Mouse (Mus musculus): Measurements from ENCODE around the gene Plcb2. TPM values are rescaled to one million over a fixed set of nuclear protein-coding genes. Genes with fewer than 3 reads are reported as not detected.

The Plcb2 gene
- total RNA-seq, 2 experiments from 2014 or later, result 0.08 to 0.27 TPM

DNA sequence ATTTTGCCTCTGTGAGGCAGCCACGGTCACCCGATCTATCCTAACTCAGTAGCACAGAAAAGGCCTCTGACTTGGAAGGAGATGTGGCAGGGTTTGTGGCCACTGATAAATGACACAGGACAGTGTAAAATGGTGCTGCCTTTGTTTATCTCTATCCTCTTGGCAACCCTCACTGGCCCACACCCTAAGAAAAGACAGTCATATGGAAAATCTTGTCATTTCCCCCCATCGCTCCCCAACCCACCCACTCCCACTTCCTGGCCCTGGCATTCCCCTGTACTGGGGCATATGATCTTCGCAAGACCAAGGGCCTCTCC, 24.5 kb upstream of the Plcb2 start:
- no peak for DNase-seq
- intact Hi-C loops (cut with DNase I; ENCODE audit: low total_unique reads), result no loop called here

DNA sequence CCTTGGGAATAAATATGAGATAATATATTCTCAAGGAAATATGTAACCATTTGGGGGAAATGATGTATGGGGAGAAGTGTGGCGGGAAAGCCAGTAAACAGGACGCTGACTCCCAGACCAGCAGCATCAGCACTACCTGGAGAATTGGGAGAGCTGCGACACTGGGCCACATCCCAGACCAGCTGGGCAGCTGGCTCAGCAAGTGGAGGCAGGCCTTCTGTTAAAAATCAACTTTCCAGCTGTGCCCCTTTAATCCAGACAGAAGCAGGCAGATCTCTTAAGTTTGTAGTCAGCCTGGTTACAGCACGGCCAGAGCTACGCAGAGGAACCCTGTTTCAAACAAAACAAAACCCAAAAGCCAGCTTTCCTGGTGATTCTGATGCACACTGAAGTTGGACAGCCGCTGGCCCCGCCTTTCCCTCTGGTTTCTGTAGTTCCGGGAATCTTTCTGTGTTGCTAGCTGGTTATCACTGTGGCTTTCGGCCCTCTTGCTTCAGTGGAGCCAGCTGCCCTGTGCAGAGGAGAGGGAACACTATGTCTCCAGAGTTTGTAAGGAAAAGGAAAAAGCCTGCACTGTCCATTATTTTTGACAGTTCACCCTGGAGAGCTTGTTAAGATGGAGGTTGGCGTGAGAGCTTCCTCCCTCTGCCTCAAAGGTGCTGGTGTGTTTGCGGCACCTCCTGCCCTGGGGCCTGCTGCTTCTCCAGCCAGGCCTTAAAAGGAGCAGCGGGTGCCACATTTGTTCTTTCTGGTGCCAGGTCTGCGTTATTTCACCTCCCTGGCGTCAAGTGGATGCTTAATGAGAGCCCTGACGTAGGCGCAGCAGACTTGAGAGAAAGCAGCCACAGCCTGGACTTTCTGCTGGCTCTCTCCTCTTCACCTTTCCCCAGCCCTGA, 23.9 kb upstream of the Plcb2 start:
- no peak for DNase-seq
- intact Hi-C loops (cut with DNase I; ENCODE audit: low total_unique reads), result no loop called here

DNA sequence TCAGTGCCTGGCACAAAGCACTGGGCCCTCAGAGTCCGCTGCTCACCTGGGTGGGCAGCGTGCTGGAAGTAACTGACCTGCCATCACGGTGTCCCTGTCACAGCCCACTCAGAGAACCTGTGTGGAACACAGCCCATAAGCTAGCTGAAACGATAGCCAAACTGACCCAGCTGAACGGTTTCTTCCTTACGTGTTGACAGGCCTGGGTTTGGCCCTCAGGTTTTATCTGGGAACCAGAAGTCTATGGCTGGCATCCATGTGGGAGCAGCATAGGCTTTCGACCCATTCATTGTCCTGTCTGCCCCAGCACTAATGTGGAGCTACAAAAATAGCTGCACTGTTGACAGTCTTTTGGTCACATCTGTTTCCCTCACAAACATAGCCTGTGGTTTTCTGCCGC, 22.2 kb upstream of the Plcb2 start:
- DNase-seq, result no peak
- intact Hi-C loops (cut with DNase I; ENCODE audit: low total_unique reads), result no loop called here

DNA sequence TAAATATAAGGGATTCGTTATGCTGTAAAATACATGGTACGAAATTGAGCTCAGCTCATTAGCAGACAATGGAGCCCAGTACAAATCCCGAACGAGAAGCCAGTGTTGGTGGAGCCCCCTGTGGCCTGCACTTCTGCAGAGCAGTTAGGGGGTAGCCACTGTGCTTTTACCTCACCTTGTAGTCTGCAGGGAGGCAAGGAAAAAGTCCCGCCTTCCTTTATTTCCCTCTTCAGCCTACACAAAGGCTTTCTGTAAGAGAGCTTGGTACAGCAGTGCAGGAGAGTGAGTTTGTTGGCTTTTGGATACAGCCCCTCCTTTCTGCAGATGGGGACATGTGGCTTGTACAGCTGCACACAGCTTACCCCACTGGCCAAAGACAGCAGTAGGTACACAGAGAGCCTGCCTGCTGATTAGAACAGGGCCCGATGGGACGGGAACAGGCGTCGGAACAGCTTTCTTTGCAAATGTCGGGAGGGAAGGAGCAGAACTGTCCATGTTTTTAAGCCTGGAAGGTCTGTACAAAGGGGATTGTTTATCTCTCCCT, 21.2 kb upstream of the Plcb2 start:
- no peak for DNase-seq
- intact Hi-C loops (cut with DNase I; ENCODE audit: low total_unique reads), result no loop called here

DNA sequence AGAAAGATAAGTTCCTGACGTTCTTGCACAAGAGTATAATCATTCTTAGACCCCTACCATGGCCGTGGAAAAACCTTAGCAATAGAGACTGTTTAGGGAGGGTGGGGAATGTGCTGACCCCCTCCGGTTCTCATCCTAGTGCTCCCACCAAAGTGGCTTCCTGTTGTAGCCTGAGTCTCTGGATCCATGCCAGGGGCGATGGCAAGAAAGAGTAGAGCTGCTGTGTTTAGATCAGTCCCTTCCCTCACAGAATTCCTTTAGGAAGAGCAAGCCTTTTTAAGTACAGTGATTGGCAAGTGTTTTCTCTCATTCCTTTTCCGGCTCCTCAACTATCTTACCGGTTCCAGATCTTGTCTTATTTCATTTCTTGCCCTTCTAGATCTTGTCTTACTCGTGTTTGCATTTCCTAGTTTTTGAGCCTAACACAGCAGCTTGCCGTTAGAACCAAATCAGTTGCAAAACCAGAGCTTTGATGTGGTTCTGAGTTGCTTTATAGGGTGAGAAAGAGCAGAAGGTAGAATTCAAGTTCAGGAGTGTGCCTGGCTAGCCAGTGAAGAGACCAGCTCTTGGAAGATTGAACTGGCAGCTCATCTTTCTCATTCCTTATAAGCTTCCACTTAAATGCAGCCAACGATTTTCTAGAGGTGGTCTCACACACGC, 19.2 kb upstream of the Plcb2 start:
- no peak for DNase-seq
- intact Hi-C loops (cut with DNase I; ENCODE audit: low total_unique reads), result no loop called here

DNA sequence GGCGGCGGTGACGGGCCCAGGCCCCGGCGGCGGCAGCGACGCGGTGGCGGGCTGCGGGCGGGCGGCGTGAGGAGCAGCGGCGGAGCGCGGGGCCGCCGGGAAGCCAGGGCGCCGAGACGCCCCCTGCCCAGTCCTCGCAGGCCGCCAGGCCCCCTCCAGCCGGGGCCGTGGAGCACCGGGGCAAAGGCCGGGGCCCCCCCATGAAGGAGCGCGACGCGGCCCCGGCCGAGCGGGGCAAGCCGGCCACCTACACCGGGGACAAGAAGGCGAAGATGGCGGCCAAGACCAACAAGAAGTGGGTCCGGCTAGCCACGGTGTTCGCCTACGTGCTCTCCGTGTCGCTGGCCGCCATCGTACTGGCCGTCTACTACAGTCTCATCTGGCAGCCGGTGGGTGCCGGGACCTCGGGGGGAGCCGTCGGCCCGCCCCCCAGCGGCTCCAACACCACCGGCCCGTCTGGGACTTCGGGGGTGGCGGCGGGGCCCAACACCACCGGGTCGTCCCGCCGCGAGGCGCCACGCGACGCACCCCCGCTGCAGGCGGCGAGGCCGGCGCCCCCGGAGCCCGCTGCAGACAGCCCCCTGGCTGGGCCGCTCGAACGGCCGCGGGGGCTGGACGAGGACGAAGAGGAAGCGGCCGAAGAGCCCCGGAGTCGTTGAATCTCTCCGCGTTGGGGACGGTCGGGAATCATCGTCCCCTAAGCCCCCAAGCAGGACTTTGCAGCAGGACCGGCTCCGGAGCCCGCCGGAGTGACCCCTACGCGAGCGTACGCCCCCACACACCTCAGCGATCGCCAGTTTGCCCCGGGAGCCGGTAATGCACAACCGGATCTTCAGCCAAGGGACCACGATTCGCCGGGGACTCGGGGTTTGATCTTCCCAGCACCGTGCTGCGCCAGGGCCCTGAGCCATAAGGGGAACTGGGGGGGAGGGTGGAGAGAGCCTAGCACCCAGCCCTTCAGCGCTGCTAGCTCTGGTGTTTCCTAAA, 18.0 kb upstream of the Plcb2 start:
- no peak for DNase-seq
- intact Hi-C loops (cut with DNase I; ENCODE audit: low total_unique reads), result no loop called here

DNA sequence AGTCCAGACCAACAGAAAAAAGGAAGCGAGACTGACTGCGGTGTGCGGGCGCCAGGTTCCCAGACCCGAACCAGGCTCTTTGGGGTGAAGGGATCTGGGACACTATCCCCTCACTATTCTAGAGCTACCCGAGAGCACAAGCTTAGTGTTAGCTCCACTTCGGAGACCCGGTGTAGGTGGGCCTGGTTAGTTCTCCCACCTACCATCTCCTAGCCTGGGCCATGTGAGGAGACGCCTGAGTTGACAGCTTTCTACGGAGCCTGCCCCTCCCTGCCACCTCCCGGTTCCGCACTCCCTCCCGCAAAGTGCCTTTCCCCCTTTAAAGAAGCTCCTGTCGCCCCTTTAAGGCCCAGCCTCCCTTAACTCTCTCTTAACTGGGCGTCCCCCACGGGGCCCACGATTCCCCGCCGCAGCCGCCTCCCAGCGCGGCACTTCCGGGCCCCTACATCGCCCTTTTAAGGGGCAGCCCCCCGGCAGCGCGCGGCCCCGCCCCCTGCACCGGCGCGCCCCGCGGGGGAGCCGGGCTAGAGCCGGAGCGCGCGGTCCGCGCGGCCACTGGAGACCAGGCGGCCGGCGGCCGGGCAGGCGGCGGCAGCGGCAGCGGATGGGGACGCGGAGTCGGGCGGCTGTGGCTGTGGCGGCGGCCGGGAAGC, 17.1 kb upstream of the Plcb2 start, which contains the start of gene Inafm2:
Gene Inafm2, plus strand, starts transcription at position 527 of the 653 bp plus-strand sequence.
- DNase-seq, result peak; percentile 91
- intact Hi-C loops (cut with DNase I; ENCODE audit: low total_unique reads), result no loop called here

DNA sequence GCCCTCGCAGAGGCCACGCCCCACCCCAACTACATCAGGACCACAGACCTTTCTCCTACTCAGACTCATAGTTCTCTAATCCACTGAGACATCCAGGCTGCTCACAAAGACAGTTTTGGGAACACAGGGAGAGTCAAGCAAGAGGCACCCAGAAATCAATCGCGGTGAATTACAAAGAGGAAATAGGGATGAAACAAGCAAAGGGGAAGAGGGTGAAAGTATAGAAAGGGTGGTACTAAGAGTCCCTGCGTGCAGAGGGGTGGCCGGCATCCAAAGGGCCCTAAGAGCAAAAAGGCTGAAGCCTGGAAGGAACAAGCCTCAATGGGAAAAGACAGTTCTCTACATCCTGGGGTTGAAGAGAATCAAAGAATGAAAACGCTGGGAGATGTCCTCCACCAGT, 16.4 kb upstream of the Plcb2 start:
- intact Hi-C loops (cut with DNase I; ENCODE audit: low total_unique reads), result loop anchor here (5.0 kb wide), 1 partner anchor 138 kb away; no protein-coding TSS in a partner anchor
- no peak for DNase-seq

DNA sequence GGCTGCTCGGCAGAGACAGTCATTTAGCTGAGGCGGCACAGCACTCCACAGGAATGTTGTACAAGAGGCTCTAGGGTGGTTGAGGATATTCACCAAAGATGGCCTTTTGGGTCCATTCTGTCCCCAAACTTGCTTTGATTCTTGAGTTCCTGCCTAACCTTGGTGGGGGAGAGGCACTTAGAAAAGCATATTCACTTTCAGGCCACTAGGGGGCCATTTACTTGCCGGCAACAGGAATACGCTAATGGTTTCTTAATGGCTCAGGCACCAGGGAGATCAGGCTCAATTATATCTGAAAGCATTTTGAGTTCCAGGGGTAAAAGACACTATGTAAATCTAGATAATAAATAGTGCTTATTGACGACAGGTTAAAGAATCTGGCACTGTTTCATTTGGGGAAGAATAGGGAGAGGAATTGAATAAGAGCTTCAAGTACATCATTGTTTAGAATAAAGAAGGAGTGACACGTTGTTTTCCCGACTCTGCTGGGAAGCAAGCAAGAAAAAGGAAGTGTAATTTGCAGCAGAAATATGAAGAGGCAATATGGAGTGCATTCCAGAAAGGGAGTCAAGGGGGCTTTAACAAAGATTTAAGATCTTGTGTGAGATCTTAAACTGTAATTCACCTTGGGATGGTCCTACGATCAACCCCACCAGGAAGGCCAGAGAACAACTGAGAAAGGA, 15.2 kb upstream of the Plcb2 start:
- intact Hi-C loops (cut with DNase I; ENCODE audit: low total_unique reads), result loop anchor here (5.0 kb wide), 1 partner anchor 139 kb away; no protein-coding TSS in a partner anchor
- DNase-seq, result no peak

DNA sequence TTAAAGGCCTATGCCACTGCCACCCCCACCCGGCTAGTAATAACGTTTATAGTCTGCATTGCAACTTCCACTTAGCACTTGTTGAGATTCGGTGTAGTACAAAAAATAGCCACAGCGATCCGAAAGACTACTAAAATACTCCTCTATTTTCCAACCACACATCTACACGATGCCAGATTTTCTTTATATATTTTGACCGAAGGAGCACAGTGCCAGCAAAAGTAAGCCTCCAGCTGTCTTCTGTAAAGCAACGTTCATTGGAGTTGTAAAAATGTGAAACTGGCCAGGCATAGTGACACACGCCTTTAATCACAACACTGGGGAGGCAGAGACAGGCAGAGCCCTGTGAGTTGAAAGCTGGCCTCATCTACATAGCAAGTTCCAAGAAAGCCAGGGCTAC, 12.9 kb upstream of the Plcb2 start:
- intact Hi-C loops (cut with DNase I; ENCODE audit: low total_unique reads), result loop anchor here (5.0 kb wide), 1 partner anchor 141 kb away; no protein-coding TSS in a partner anchor

DNA sequence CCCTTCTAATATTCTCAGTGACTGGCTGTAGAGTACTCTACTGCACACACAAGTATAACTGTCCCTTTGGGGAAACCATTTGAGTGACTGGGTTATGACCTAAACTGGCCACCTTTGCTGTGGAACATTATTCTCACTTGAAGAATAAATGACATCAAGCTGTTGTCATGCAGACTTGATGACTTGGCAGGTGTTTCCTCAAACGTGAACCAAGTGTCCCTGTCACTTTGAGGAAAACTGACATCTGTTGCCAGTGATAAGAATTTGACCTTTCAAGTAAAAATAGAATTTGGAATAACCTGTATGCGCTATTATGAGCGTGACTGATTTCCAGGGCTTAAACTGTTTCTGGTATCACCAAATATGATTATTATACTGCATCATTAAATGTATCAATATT, 12.1 kb upstream of the Plcb2 start:
- intact Hi-C loops (cut with DNase I; ENCODE audit: low total_unique reads), result loop anchor here (5.0 kb wide), 1 partner anchor 142 kb away; no protein-coding TSS in a partner anchor
- no peak for DNase-seq

More for the DNA sequence above, 12.9 kb upstream of the Plcb2 start:
- no peak for DNase-seq

DNA sequence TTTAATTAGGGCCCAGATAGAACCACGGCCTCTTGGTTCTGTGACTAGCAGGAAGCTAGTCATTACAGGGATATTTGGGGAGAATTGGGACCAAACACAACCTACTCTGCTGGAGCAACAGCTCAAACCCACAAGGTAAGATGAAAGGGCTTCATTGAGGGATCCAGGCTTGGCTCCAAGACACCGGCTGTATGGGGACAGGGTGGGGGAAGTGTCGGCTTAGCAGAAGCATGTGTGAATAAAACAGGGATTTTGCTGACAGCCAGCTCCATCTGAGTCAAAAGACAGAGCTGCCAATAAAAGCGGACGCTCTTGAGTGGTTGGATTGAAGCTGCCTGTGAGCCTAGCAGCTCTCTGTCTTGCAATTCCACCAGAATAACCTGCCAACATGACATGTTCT, 5.1 kb upstream of the Plcb2 start:
- intact Hi-C loops (cut with DNase I; ENCODE audit: low total_unique reads), result no loop called here
- DNase-seq, result no peak

DNA sequence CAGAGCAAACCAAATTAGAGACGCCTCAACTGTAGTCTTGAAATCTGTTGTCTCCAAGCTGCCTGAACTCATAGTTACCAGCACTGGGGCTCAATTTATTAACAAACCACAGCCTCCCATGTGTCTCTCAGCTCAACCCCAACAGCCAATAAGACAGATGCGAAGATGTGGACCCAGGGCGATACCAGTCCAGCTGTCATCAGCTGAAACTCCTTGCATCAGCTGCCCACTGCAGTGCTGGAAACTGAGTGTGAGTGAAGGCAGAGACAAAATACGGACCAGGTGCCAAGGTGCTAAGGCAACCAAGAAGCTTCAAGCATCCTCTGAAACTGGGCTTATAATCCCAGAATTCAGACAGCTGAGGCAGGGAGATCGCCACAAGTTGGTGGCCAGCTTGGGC, 3.7 kb upstream of the Plcb2 start:
- DNase-seq, result no peak
- intact Hi-C loops (cut with DNase I; ENCODE audit: low total_unique reads), result no loop called here

DNA sequence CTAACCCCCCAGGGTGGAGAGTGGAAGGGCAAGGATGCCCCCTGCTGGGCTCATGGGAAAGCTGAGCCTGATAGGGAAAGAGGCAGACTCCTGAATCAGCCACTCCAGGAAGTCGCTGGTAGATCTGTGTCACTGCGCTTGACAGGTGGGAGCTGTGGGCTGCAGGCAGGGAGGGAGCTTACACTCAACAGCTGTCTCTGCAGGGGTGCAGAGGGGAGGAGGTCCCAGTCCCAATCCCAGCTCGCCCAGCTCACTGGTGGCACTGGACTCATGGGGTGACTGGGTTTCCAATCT, 2.3 kb upstream of the Plcb2 start:
- intact Hi-C loops (cut with DNase I; ENCODE audit: low total_unique reads), result no loop called here
- DNase-seq, result peak; percentile 77

DNA sequence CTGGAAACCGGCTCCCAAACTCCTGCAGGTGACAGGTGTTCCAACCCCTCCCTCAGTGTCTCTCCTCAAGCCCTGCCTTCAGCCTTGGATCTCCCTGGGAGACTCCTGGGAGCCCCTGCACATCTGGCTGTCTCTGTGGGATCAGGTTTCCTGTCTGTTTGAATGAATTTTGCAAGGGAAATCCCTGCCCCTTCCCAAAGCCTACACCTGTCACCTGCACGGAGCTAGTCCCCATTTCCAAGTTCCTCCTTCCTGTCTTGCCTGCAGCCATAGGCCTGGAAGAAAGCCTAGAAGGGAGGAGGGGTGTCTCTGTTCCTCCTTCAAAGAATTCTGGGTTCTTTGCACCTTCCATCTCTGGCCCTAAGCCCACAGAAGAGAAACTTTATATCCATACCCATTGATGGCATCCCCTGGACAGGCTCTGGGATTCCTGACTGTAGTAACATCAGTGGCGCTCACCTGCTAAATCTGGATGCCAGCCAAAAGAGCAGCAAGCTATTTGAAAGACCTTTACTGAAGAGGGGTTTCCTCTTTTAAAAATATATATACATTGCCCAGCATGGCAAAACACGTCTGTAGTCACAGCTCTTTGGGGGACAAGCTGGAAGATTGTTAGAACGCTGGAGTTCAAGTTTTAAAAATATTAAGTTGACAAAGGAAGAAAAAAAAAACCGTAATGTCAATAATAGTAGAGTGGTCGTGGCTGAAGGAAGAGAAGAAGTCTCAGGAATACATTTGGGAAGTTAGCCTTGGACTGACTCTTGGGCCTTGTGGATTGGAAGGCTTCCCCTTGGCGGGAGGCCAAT, 1.8 kb upstream of the Plcb2 start:
- intact Hi-C loops (cut with DNase I; ENCODE audit: low total_unique reads), result no loop called here

DNA sequence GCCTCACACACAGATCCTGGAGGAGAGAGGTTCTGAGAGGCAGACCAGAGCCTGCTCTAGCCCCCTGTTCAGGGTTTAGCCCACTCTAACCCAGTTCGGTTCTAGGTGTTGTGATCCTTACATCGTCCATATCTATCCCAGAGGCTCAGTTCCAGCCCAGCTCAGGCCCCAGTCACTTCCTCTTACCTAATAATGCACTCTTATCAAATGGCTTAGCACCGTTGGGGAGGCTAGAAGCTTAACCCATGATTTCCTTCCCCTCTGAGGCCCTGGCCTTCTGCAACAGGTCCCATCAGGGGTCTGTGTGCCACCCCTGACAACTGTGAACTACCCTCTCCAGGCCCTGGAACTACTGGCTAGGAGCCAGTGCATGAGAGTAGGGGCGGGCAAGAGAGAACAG, 956 bp upstream of the Plcb2 start:
- DNase-seq, result no peak
- intact Hi-C loops (cut with DNase I; ENCODE audit: low total_unique reads), result no loop called here

More for the DNA sequence above, 1.8 kb upstream of the Plcb2 start:
- DNase-seq, result no peak

DNA sequence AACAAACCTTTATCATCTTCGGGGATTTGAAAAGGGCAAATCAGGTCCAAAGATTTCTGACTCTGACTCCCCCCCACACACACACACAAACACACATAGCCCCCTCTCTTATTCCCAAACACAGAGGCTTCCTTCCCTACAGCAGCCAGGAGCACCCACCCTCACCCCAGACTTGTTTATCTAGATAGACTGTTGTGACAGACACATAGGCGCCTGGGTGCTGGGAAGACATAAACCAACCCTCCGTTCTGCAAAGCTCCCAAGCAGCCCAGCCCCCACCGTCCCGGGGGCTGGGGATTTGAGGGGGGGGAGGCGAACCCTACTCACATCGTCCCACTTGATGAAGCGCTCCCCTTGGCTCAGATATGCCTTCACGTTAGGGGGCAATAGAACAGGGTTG, 327 bp downstream of the Plcb2 start:
- intact Hi-C loops (cut with DNase I; ENCODE audit: low total_unique reads), result no loop called here
- no peak for DNase-seq

DNA sequence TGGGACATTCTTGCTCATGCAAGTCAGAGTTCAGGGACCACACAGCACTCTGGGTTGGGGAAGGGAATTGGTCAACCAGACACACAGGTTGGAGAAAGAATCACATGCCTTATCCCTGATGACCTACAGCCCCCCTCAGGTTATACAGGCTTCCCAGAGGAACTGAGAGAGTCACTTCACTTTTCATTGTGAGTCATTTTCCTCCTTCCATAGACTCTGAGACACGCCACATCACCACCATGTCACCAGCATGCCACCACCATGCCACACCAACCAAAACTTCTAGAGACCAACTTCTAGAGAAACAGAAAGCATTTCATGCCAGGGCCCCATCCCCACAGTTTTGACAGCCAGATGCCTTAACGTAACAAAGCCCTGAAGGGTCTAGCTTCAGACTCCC, 1.4 kb downstream of the Plcb2 start:
- DNase-seq, result no peak
- intact Hi-C loops (cut with DNase I; ENCODE audit: low total_unique reads), result no loop called here

Measured in gastrocnemius, postnatal 14 days (tissue).